Mouse (Mus musculus): ENCODE data around the gene BC034090.

BC034090 gene

GRCm38 (mm10) chr1:155217865-155218541 is 26.2 kb downstream of the BC034090 start:
- intact Hi-C loops (cut with DNase I) = loop anchor here (1.0 to 2.0 kb wide), 2 partner anchors 169 to 193 kb away; no protein-coding TSS in a partner anchor

- intact Hi-C loops (cut with DNase I) = loop anchor here (1.0 to 2.0 kb wide), 2 partner anchors 168 to 192 kb away; no protein-coding TSS in a partner anchor
These were observed 27.4 kb downstream of the BC034090 start for GRCm38 (mm10) chr1:155216844-155217243.

- intact Hi-C loops (cut with DNase I) = loop anchor here (2.0 kb wide), 1 partner anchor 192 kb away; no protein-coding TSS in a partner anchor
These were observed 27.9 kb downstream of the BC034090 start for GRCm38 (mm10) chr1:155216313-155216712.

GRCm38 (mm10) chr1:155215066-155215764 is 29.0 kb downstream of the BC034090 start:
- intact Hi-C loops (cut with DNase I) = no loop called here

- intact Hi-C loops (cut with DNase I) = loop anchor here (5.0 kb wide), 1 partner anchor 72 kb away; no protein-coding TSS in a partner anchor
These were observed 30.3 kb downstream of the BC034090 start for GRCm38 (mm10) chr1:155213912-155214311.

GRCm38 (mm10) chr1:155212936-155213774 is 31.1 kb downstream of the BC034090 start:
- intact Hi-C loops (cut with DNase I) = loop anchor here (5.0 kb wide), 1 partner anchor 71 kb away; no protein-coding TSS in a partner anchor

GRCm38 (mm10) chr1:155212493-155212892 is 31.8 kb downstream of the BC034090 start:
- intact Hi-C loops (cut with DNase I) = loop anchor here (5.0 kb wide), 1 partner anchor 70 kb away; no protein-coding TSS in a partner anchor

GRCm38 (mm10) chr1:155212081-155212480 is 32.2 kb downstream of the BC034090 start:
- intact Hi-C loops (cut with DNase I) = loop anchor here (5.0 kb wide), 1 partner anchor 70 kb away; no protein-coding TSS in a partner anchor

GRCm38 (mm10) chr1:155211017-155211416 is 33.2 kb downstream of the BC034090 start:
- intact Hi-C loops (cut with DNase I) = loop anchor here (5.0 kb wide), 1 partner anchor 69 kb away; no protein-coding TSS in a partner anchor

GRCm38 (mm10) chr1:155210011-155210763 is 34.1 kb downstream of the BC034090 start:
- intact Hi-C loops (cut with DNase I) = loop anchor here (5.0 kb wide), 1 partner anchor 68 kb away; no protein-coding TSS in a partner anchor

- intact Hi-C loops (cut with DNase I) = loop anchor here (5.0 kb wide), 1 partner anchor 41 kb away; no protein-coding TSS in a partner anchor
These were observed 36.4 kb downstream of the BC034090 start for GRCm38 (mm10) chr1:155207859-155208258.

GRCm38 (mm10) chr1:155205822-155206660 is 38.2 kb downstream of the BC034090 start:
- intact Hi-C loops (cut with DNase I) = loop anchor here (5.0 kb wide), 1 partner anchor 39 kb away; no protein-coding TSS in a partner anchor

GRCm38 (mm10) chr1:155205311-155205710 is 38.9 kb downstream of the BC034090 start:
- intact Hi-C loops (cut with DNase I) = loop anchor here (5.0 kb wide), 1 partner anchor 38 kb away; no protein-coding TSS in a partner anchor

GRCm38 (mm10) chr1:155204560-155205162 is 39.6 kb downstream of the BC034090 start:
- intact Hi-C loops (cut with DNase I) = loop anchor here (5.0 kb wide), 1 partner anchor 37 kb away; no protein-coding TSS in a partner anchor

- intact Hi-C loops (cut with DNase I) = no loop called here
These were observed 40.3 kb downstream of the BC034090 start for GRCm38 (mm10) chr1:155203954-155204353.

GRCm38 (mm10) chr1:155203101-155203500 is 41.1 kb downstream of the BC034090 start:
- intact Hi-C loops (cut with DNase I) = no loop called here

- intact Hi-C loops (cut with DNase I) = no loop called here
These were observed 41.8 kb downstream of the BC034090 start for GRCm38 (mm10) chr1:155202472-155202871.

- intact Hi-C loops (cut with DNase I) = no loop called here
These were observed 42.3 kb downstream of the BC034090 start for GRCm38 (mm10) chr1:155201914-155202313.

Data from adrenal gland (tissue).